Mouse (Mus musculus) hindbrain, embryonic 14.5 days (tissue): ENCODE measurements around the gene Ergic1. TPM values are rescaled to one million over a fixed set of nuclear protein-coding genes. Genes with fewer than 3 reads are reported as not detected.

ENCODE experiments used
- ATAC-seq: fragments of 200-750 bp; cut with Nextera tagmentation; 2 replicates; pipeline ENCODE4 v1.8.0; 2017; ENCODE audit warnings: moderate number of reproducible peaks, mild to moderate bottlenecking, moderate TSS enrichment, moderate library complexity; ENCODE audit not compliant: low FRiP score
- DNase-seq: peaks from one replicate; pipeline ENCODE4 v3.0.0-alpha.2; 2015; ENCODE audit warnings: low spot score
- H3K27ac ChIP-seq: fragments of 300-500 bp; sonication (generic); 2 replicates; pipeline ENCODE4 v1.5.1; 2014; ENCODE audit warnings: mild to moderate bottlenecking, moderate library complexity
- H3K27me3 ChIP-seq: fragments of 300-500 bp; sonication (generic); 2 replicates; pipeline ENCODE4 v1.6.1; 2014; ENCODE audit warnings: mild to moderate bottlenecking, low read length, mixed read lengths; ENCODE audit not compliant: control insufficient read depth, insufficient read depth
- H3K36me3 ChIP-seq: fragments of 300-500 bp; sonication (generic); replicated peaks from 2 replicates; pipeline ENCODE4 v1.6.1; 2014; ENCODE audit not compliant: control insufficient read depth, insufficient read depth
- H3K4me1 ChIP-seq: fragments of 300-500 bp; sonication (generic); replicated peaks from 2 replicates; pipeline ENCODE4 v1.6.1; 2014; ENCODE audit warnings: antibody characterized with exemption, low read length, mixed read lengths; ENCODE audit not compliant: control insufficient read depth, insufficient read depth
- H3K4me2 ChIP-seq: fragments of 300-500 bp; sonication (generic); replicated peaks from 2 replicates; pipeline ENCODE4 v1.6.1; 2014; ENCODE audit warnings: mild to moderate bottlenecking, moderate library complexity
- H3K4me3 ChIP-seq: fragments of 300-500 bp; sonication (generic); replicated peaks from 2 replicates; pipeline ENCODE4 v1.5.1; 2014; ENCODE audit warnings: mild to moderate bottlenecking, low read length
- H3K9ac ChIP-seq: fragments of 300-500 bp; sonication (generic); 2 replicates; pipeline ENCODE4 v1.6.1; 2014
- H3K9me3 ChIP-seq: fragments of 300-500 bp; sonication (generic); 2 replicates; pipeline ENCODE4 v1.6.1; 2016; ENCODE audit warnings: low read length; ENCODE audit not compliant: control insufficient read depth
- WGBS: fragments of 180-500 bp; shearing (Covaris S2); extraction: QIAGEN DNeasy Blood & Tissue Kit; methylation state at CpG from one replicate; pipeline ENCODE4 v1.1.7; 2014; 5-methylcytosine and 5-hydroxymethylcytosine counted together
- polyA plus RNA-seq: library from polyadenylated mRNA; unstranded; fragments of >200 nt; fragmentation: Nextera tagmentation; extraction: Ambion mirVana; gene quantifications from 2 replicates; pipeline ENCODE4 v1.2.1, GENCODE M21; 2014

Ergic1 gene
- polyA plus RNA-seq, 1 experiment from 2014 or later: 110 TPM

DNA sequence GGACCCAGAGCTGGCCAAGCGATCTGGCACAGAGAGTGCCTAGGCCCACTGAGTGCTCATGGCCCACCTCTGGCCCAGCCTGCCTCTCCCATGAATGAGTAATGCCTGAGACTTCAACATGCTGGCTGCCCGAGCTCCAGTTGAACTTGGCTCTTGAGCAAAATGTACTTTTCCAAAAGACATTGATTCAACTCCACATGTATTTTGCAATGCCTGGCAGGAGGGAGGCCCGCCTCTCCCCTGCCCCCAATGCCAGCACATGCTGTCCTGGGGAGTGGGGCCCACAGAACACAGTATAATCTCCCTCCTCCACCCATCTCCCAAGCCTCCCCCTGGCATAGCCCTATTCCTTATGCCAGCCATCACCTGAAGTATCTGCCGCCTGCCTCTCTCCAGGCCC, 31.2 kb downstream of the Ergic1 start:
- DNase-seq (no peak), ATAC-seq (no peak)
- no peak overlapping the region for H3K4me2 ChIP-seq
- no peaks in the 10 kb centered on the region; the same call in none of the 2 replicates for H3K36me3 ChIP-seq
- no peaks in the 10 kb centered on the region for H3K9me3 ChIP-seq
- no peak overlapping the region for H3K27ac ChIP-seq
- 92% methylated on average over 4 of the region's 4 CpGs for WGBS
- H3K4me3 ChIP-seq: no peak overlapping the region
- H3K4me1 ChIP-seq: peaks cover 20% of the 10 kb centered on the region
- H3K9ac ChIP-seq: no peak overlapping the region
- no peaks in the 10 kb centered on the region for H3K27me3 ChIP-seq

DNA sequence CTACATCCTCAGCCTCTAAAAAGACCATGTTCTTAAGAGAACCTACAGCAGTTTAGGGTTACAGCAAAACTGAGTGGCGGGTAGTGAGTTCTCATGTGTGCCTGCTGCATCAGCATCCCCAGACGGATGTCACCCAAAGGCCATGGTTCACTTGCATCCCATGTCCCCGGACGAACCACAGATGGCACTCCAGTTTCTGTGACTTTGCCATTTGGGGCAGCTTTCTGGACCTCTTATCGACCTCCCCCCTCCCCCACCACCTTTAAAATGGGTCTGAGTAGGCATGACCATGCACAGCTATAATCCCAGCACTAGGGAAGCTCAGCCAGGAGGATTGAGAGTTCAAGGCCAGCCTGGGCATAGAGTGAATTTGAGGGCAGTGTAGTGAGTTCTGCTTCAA, 31.9 kb downstream of the Ergic1 start:
- 98% methylated on average over 5 of the region's 5 CpGs for WGBS
- no peak for ATAC-seq
- H3K4me3 ChIP-seq: no peak overlapping the region
- no peaks in the 10 kb centered on the region; the same call in none of the 2 replicates for H3K36me3 ChIP-seq
- H3K27ac ChIP-seq: no peak overlapping the region
- H3K4me2 ChIP-seq: no peak overlapping the region
- H3K4me1 ChIP-seq: peaks cover 20% of the 10 kb centered on the region
- H3K9ac ChIP-seq: no peak overlapping the region
- DNase-seq: no peak
- H3K27me3 ChIP-seq: no peaks in the 10 kb centered on the region
- no peaks in the 10 kb centered on the region for H3K9me3 ChIP-seq

DNA sequence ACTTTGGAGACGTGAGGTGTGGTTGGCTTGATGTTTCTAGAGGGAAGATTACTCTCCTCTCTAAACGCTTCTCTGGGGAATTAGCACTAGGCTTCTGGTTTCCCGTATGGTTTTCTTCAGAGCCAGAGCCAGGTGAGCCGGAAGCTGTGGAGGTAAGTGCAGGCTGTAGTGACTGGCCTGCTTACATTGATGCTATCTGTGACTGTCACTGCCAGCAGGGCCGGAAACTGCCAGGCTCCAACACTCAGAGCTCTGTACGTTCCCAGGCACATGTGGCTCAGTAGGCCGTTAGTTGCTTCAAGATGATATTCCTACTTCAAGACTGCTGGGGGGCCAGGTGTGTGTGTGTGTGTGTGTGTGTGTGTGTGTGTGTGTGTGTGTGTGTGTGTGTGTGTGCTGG, 32.9 kb downstream of the Ergic1 start:
- H3K9ac ChIP-seq: no peak overlapping the region
- H3K9me3 ChIP-seq: no peaks in the 10 kb centered on the region
- no peaks in the 10 kb centered on the region for H3K27me3 ChIP-seq
- DNase-seq (no peak), ATAC-seq (no peak)
- 88% methylated on average over 7 of the region's 7 CpGs for WGBS
- no peaks in the 10 kb centered on the region; the same call in none of the 2 replicates for H3K36me3 ChIP-seq
- H3K4me1 ChIP-seq: peaks cover 20% of the 10 kb centered on the region
- no peak overlapping the region for H3K4me3 ChIP-seq
- H3K4me2 ChIP-seq: no peak overlapping the region
- no peak overlapping the region for H3K27ac ChIP-seq

DNA sequence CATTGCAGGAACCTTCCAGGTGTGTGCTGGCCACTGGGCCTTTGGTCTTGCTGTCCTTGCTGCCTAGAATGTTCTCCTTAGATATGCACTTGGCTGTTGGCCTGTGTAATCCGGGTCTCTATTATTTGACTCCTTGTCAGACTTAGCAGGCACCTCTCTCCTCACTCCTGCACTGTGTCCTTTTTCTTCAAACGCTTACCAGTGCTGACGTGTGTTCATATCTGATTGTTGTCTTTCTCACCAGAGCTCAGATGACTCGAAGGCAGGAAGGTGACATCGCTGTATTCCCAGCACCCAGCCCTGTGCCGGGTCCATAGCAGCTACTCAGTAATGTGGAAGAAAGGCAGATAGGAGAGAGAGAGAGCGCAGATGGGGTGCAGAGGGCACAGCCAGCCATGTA, 33.7 kb downstream of the Ergic1 start:
- H3K4me3 ChIP-seq: no peak overlapping the region
- H3K9ac ChIP-seq: no peak overlapping the region
- H3K4me2 ChIP-seq: no peak overlapping the region
- ATAC-seq (no peak), DNase-seq (no peak)
- no peaks in the 10 kb centered on the region for H3K27me3 ChIP-seq
- H3K36me3 ChIP-seq: no peaks in the 10 kb centered on the region; the same call in none of the 2 replicates
- 0 out of 2 replicates have a peak overlapping the region, but pooled peaks have one; percentile 56 for H3K27ac ChIP-seq
- no peaks in the 10 kb centered on the region for H3K9me3 ChIP-seq
- H3K4me1 ChIP-seq: peaks cover 20% of the 10 kb centered on the region
- 87% methylated on average over 7 of the region's 7 CpGs for WGBS

DNA sequence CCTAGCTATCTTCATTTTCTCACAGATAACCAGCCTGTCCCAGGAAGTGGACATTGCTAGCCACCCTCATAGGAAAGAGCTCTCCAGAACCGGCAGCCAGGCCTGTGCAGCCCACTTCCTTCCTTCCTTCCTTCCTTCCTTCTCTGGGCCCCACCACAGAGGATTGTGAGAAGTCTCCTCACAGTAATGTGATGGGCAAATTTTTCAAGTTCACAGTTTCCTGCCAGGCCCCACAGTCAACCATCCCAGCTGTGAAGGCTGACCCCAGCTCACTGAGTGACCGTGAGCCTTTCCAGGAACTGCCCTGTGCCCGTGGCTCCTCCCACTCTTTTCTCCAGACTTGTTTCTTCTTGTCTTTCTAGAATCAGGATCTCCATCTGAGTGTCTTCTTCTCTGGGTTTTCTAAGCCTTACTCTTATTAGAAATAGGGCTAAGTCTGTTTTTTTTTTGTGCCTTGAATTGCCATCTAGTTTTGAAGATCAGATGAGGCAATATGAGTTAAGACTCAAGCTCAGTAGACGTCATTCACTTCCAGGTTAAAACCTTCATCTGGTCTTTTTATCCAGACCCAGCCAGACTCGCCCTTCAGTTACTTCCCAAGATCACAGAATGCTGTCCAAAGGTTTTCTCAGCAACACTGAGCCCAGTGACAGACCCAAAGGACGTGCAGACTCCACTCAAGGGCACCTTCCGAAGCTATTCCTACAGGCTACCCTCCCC, 34.3 kb downstream of the Ergic1 start:
- WGBS: 59% methylated on average over 7 of the region's 7 CpGs
- H3K4me1 ChIP-seq: peaks cover 20% of the 10 kb centered on the region
- H3K9ac ChIP-seq: 0 out of 2 replicates have a peak overlapping the region, but pooled peaks have one; percentile 25
- no peaks in the 10 kb centered on the region for H3K9me3 ChIP-seq
- no peak overlapping the region for H3K4me3 ChIP-seq
- DNase-seq (no peak), ATAC-seq (no peak)
- H3K4me2 ChIP-seq: no peak overlapping the region
- H3K27ac ChIP-seq: peak overlapping the region; percentile 56
- H3K27me3 ChIP-seq: no peaks in the 10 kb centered on the region
- H3K36me3 ChIP-seq: no peaks in the 10 kb centered on the region; the same call in none of the 2 replicates

DNA sequence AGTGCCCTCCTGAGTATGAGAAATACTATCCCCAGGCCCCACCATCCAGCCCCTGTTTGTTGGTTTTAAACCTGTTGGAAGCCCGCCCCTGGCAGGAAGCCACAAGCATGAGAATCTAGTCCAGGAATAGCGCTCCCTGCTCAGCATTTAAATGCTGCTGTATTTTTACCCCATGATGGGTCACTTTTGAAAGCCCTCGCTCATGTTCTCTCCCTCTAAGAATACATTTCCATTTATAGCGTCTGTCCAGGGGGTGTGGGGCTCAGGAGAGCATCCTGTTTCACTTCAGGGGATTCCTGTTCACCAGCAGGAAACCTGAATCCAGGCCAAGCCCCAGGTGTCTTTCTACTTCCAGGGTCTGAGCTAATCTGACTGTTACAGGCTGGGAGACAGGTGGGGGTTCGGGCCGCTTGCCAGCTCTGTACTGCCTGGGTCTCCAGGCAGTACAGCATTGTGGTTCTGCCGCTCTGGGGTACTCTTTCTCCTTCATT, 34.9 kb downstream of the Ergic1 start:
- H3K27me3 ChIP-seq: no peaks in the 10 kb centered on the region
- peaks cover 20% of the 10 kb centered on the region for H3K4me1 ChIP-seq
- ATAC-seq (no peak; the same call in 1 of the 2 replicates), DNase-seq (peak; percentile 50)
- H3K9ac ChIP-seq: 0 out of 2 replicates have a peak overlapping the region, but pooled peaks have one; percentile 25
- H3K9me3 ChIP-seq: no peaks in the 10 kb centered on the region
- H3K4me3 ChIP-seq: no peak overlapping the region
- 50% methylated on average over 7 of the region's 7 CpGs for WGBS
- H3K4me2 ChIP-seq: no peak overlapping the region
- no peaks in the 10 kb centered on the region; the same call in 1 of the 2 replicates for H3K36me3 ChIP-seq
- H3K27ac ChIP-seq: peak overlapping the region; percentile 56

DNA sequence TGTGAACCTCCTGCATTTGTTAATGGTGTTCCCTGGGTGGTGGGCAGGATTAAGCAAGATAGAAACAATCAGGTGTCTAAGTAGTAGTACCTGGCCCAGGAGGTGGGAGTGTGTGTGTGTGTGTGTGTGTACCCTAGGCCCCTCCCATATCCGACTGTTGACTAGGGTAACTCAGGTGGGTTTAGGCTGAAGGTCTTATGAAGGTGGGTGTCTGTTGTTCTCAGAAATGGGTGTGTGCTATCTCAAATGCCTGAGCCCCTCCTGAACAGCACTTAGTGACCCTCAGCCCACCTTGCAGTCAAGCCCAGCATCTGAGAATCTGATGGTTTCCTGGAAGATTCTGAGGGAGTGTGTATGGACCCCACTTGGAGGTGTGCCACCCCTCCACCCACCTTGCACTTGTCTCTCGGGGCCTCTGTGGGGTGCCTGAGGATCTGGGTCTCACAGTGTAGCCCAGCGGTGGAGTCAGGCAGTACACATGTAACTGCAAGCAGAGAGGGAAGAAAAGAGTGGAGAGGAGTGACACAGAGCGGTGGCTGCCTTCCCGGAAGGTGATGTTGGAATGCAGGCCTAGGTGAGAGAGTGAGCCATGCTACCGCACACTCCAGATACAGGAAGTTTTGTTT, 35.7 kb downstream of the Ergic1 start:
- H3K27ac ChIP-seq: peak overlapping the region; percentile 56
- 79% methylated on average over 6 of the region's 6 CpGs for WGBS
- ATAC-seq: no peak
- no peak overlapping the region for H3K4me3 ChIP-seq
- no peak for DNase-seq
- no peak overlapping the region for H3K4me2 ChIP-seq
- H3K27me3 ChIP-seq: no peaks in the 10 kb centered on the region
- H3K4me1 ChIP-seq: peaks cover 28% of the 10 kb centered on the region
- 0 out of 2 replicates have a peak overlapping the region, but pooled peaks have one; percentile 25 for H3K9ac ChIP-seq
- H3K9me3 ChIP-seq: no peaks in the 10 kb centered on the region
- no peaks in the 10 kb centered on the region; the same call in 1 of the 2 replicates for H3K36me3 ChIP-seq

DNA sequence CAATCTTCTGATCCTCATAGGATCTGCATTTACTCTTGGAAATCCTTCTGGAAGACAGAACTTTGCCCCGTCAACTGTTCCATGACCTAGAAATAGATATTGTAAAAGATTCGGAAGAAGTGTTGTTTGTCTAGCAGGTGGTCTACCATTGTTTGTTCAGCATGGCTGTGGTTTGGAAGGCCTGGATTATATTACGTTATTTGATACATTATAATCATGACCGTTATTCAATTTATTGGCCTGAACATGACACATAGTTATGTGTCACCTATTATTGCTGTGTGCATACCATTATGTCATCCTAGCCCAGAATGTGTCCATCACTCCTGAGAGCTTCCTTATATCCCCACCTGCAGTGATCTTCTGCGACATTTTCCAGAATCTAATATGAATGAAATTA, 37.6 kb downstream of the Ergic1 start:
- Histone ChIP-seq H3K9ac (no peak overlapping the region), H3K36me3 (no peaks in the 10 kb centered on the region), H3K9me3 (no peaks in the 10 kb centered on the region), H3K4me1 (peaks cover 39% of the 10 kb centered on the region), H3K27ac (no peak overlapping the region), H3K4me2 (no peak overlapping the region), H3K4me3 (no peak overlapping the region), H3K27me3 (no peaks in the 10 kb centered on the region)
- 93% methylated on average over 5 of the region's 5 CpGs for WGBS
- DNase-seq (no peak), ATAC-seq (no peak)

DNA sequence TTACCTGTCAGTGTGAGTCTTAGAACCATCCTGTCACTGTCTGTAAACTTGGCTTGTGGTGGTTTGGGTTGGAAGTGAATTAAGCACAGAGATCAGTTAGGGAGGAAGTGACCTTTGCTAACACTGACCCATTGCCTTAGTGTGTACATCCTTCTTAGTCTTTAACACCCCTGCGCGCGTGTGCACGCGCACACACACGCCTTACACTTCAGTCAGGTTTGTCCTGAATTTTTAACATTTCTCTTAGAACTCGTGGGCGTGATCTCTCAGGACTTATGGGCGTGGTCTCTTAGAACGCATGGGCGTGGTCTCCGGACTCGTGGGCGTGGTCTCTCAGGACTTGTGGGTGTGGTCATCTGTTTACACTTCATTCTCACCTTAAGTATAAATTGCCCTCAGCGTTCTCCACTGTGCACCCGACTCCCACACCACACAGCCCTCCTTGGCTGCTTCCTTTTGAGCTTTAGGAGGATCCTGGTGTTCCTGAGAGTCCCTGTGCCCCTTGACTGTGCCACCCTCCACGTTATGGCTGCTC, 39.7 kb downstream of the Ergic1 start:
- peaks cover 31% of the 10 kb centered on the region for H3K4me1 ChIP-seq
- no peak for DNase-seq
- no peaks in the 10 kb centered on the region for H3K9me3 ChIP-seq
- no peak overlapping the region for H3K4me3 ChIP-seq
- H3K9ac ChIP-seq: no peak overlapping the region
- no peaks in the 10 kb centered on the region for H3K27me3 ChIP-seq
- 73% methylated on average over 17 of the region's 17 CpGs for WGBS
- no peak for ATAC-seq
- H3K4me2 ChIP-seq: no peak overlapping the region
- 0 out of 2 replicates have a peak, but pooled peaks cover 8% of the 10 kb centered on the region for H3K36me3 ChIP-seq
- H3K27ac ChIP-seq: no peak overlapping the region
